Mouse (Mus musculus) left cerebral cortex, adult 2 months (tissue): ENCODE results near the gene Fbxl13. TPM values are rescaled to one million over a fixed set of nuclear protein-coding genes. Genes with fewer than 3 reads are reported as not detected.

Source experiments
- DNase-seq, 2 experiments: peaks; one replicate each; pipeline ENCODE4 v3.0.0; 2021 to 2022; ENCODE audit warnings: low spot score in 2 of 2, mixed read lengths in 1 of 2; ENCODE audit errors: extremely low spot score in 1 of 2
- H3K27ac ChIP-seq: fragments of 200-600 bp; 2 replicates; pipeline ENCODE4 v1.8.1; 2022
- H3K4me3 ChIP-seq: fragments of 200-600 bp; 2 replicates; pipeline ENCODE4 v1.8.1; 2022
- CTCF ChIP-seq: fragments of 200-600 bp; IDR thresholded peaks from 2 replicates; pipeline ENCODE4 v1.8.1; 2022; ENCODE audit warnings: antibody characterized with exemption, mild to moderate bottlenecking, moderate library complexity
- intact Hi-C: fragments of 180-260 bp; cut with DNase I; formaldehyde crosslinking; loops from one replicate; pipeline ENCODE4 v1.15.1; 2025
- total RNA-seq, 2 experiments: library from RNA; stranded (reverse); gene quantifications; 2 replicates each; pipeline ENCODE4 v1.2.3; 2021

Fbxl13 gene
- total RNA-seq, 2 experiments from 2014 or later = 0.18 to 0.19 TPM

DNA sequence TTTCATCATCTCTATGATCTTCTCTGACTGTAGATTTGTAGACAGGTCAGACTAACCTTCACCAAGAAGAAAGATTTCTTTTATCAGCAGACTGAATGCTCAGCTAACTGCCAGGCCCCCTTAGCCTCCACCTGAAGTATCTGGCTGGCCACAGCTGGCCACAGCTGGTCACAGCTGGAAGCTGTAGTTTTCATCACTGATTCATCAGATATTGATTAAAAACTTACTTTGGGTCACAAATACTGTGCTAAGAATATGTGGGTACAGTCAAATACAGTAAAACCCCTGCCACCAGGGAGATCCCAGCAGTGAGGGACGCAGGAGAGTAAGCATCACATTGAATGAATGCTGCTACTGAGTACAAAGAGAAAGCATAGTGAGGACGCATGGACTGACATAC is 113.3 kb downstream of the Fbxl13 start:
- no peak for DNase-seq
- H3K4me3 ChIP-seq = no peak overlapping the region
- TF ChIP-seq CTCF = no peak
- intact Hi-C loops = no loop called here
- no peak overlapping the region for H3K27ac ChIP-seq

DNA sequence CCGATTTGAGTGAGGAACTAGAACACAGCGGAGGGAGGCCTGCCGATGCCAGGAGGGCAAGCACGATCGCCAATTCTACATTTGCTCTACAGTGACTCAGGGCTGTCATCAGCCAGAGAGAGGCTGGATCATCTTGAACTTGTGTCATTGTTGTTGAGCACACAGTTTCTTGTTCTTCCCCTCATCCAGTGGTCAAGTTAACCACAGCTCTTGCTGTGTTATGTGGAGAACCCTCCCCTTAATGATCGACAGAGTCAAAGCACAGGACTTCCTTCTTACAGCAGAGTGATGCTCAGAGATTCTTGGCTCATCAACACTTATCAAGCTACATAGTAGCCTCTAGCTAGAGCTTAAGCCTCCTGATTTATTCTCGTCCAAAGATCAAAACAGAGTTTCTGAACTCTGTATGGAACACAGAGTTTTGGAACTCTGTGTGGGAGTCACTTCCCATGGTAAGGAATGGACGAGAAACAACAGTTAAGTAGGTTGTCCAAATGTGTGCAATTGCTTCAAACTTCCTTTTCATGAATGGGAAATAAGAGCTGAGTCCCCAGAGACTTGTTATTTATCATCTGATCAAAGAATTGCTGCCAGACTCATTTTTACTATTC is 116.2 kb downstream of the Fbxl13 start:
- DNase-seq = no peak
- no peak overlapping the region for H3K4me3 ChIP-seq
- H3K27ac ChIP-seq = no peak overlapping the region
- TF ChIP-seq CTCF = no peak
- intact Hi-C loops = no loop called here

DNA sequence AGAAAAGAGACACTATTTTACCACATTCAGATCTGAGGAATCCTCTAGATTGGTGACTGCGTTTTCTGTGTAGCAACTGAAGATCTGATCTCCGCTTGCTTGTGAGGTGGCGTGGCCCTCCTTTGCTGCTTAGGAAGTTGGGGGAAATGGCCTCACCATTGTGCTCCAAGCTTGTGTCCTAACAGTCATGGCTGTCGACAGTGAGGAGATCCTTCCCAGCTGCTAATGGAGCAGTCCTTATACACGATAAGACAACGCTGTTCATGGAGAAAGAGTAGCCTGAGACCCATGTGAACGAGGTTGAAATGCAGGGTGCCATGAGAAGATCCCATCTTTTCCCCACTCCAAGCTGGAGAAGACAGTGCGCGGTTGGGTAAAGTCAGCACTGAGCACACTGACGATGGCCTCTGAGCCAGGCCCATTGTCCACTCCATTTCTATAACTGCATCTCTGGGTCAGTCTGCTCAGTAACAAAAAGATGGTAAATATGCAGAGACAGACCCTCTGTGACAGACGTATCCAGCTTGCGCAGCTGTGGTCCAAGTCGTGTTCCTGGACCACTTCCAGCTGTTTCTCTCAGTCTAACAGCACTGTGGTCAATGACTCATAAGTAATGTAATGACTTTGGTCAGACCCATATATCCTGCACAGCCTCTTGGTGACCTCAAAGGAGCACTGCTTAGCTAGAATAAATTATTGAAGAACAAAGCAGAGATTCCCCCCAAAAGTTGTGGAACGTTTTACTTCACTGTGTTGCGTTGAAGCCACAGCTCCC is 117.2 kb downstream of the Fbxl13 start:
- Histone ChIP-seq H3K4me3 (no peak overlapping the region), H3K27ac (no peak overlapping the region)
- intact Hi-C loops = no loop called here
- TF ChIP-seq CTCF = no peak
- no peak for DNase-seq

DNA sequence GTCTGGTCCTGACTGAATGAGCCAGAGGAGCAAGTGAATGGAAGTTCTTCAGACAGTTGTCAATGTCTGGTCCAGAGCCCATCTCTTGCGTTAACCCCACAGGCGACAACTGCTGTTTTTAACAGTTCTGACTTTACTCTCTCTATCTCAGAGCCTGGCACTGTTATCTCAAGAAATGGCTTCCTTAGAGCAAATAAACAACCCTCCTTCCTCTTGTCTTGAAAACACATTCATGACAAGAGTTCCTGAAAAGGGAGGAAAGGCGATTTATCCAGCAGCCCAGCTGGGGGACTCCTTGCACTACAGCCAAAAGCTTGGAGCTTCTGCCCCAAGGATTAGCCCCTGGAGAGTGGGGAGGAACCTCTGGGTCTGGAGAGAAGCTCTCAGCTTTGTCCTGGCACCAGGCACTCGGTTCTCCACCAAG is 117.9 kb downstream of the Fbxl13 start:
- TF ChIP-seq CTCF = no peak
- intact Hi-C loops = no loop called here
- no peak overlapping the region for H3K27ac ChIP-seq
- H3K4me3 ChIP-seq = no peak overlapping the region
- no peak for DNase-seq

DNA sequence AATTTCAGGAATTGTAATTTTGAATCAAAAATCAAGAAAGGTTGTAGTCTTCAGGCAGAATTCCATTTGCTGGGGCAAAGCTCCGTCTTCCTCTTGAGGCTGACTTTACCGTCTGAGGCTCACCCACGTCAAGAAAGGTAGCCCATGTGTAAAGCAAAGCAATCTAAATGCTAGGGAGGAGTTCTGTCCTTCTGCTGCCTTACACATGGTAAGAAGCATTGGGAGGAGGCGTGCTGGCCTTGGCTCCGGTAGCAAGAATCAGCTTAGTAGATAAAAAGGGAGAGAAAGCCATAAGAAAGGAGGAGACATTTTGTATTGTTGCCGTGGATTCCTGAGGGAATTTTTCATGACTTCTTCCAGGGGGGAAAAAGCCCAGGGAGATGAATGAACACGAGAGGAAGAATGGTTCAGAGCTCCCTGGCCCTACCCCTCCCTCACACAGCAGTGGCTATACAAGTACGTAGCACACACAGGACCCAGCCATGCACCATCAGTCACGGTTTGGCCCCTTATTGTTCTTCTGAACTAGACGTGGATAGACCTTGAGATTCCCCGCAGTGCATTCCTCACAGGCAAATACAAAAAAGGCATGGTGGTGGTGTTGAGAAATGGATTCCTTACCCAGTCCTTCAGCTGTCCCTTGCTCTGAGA is 118.5 kb downstream of the Fbxl13 start:
- no peak for TF ChIP-seq CTCF
- no peak overlapping the region for H3K27ac ChIP-seq
- no peak for DNase-seq
- H3K4me3 ChIP-seq = no peak overlapping the region
- intact Hi-C loops = no loop called here

DNA sequence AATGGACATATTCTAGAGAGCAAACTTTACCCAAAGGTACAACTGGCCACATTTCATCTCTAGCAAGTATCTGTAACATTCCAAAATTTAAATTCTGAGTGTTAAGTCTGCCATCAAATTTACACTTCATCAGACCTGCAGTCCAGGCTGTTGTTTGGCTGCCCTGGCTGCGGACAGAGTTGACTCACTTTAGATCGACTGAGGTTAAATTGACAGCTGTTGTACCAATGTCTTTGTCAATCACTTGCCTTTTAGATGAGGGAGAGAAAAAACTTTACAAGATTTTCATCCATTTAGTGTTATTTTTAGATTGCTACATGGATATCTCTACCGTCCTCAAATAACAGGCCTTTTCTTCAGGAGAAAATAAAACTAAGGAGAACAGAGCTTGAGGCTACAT is 126.3 kb downstream of the Fbxl13 start:
- DNase-seq = no peak
- no peak overlapping the region for H3K27ac ChIP-seq
- TF ChIP-seq CTCF = no peak
- H3K4me3 ChIP-seq = no peak overlapping the region
- intact Hi-C loops = no loop called here

DNA sequence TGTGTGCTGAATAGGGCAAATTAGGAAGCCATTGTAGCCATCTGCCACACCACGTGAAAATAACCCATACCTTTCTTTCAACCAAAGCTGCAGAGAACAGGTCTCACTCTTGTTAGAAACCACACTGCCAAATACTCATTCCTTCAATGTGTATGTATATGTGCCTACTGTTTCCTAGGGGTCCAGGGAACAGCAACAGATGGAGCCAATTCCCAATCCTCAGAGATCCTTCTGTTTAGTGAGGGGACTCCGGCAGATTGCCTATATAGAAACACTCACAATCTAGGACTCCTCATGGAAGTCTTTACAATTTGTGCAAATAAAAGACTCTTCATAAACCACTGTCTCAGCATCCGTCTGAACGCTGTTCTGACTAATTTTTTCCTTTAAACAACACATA is 127.2 kb downstream of the Fbxl13 start:
- H3K27ac ChIP-seq = no peak overlapping the region
- no peak for TF ChIP-seq CTCF
- no peak for DNase-seq
- H3K4me3 ChIP-seq = no peak overlapping the region
- intact Hi-C loops = no loop called here

DNA sequence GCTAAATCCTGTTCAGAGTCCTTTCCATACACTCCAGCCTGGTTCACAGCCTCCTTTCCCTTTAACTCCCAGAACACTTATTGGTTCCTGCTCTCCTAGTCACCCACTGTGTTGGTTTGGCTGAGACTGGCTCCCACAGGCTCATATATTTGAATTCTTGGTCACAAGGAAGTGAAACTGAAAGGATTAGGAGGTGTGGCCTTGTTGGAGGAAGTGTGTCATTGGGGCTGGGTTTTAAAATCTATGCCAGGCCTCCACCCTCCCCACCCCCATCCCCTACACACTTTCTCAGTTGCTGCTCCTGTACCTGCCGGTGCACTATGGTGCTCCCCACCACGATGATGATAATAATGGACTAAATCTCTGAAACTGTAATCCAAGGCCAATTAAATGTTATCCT is 127.9 kb downstream of the Fbxl13 start:
- DNase-seq = no peak
- Histone ChIP-seq H3K27ac (no peak overlapping the region), H3K4me3 (no peak overlapping the region)
- TF ChIP-seq CTCF = no peak
- intact Hi-C loops = no loop called here

DNA sequence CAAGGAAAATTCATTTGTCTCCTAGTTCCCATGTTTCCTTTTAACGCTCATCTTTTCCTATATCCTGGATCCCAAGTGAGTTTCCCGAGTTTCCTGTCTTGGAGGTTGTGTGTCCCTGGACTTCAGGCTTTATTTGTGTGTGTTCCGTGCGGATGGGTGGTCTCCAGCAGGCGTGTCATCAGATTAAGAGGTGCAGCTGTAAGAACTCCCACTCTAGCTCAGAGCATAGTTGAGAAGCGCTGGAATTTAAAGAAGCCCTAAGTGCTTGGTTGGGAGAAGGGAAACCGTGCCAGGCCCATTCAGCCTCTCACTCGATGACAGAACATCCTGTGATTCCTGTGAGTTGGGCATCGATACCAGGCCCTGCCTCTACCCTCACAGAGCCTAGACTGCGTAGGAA is 132.1 kb downstream of the Fbxl13 start:
- no peak for DNase-seq
- intact Hi-C loops = no loop called here
- no peak overlapping the region for H3K27ac ChIP-seq
- H3K4me3 ChIP-seq = no peak overlapping the region
- no peak for TF ChIP-seq CTCF

DNA sequence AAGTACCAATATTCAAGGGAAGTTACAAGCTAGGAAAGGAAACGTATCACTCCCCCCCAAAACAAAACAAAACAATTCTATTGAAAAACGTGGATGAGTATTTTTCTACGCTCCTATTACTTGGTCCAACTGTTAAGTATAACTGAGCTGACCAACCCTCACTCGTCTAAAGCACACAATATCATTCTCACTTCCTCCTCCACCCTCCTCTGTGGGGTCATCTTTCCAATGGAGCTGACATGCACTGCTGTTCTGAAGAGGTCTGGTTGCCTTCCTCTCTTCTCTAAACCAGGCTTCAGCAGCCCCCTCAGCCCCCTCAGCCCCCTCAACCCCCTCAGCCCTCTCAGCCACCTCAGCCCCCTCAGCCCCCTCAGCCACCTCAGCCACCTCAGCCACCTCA is 135.6 kb downstream of the Fbxl13 start:
- Histone ChIP-seq H3K4me3 (no peak overlapping the region), H3K27ac (no peak overlapping the region)
- no peak for DNase-seq
- TF ChIP-seq CTCF = no peak
- intact Hi-C loops = no loop called here

DNA sequence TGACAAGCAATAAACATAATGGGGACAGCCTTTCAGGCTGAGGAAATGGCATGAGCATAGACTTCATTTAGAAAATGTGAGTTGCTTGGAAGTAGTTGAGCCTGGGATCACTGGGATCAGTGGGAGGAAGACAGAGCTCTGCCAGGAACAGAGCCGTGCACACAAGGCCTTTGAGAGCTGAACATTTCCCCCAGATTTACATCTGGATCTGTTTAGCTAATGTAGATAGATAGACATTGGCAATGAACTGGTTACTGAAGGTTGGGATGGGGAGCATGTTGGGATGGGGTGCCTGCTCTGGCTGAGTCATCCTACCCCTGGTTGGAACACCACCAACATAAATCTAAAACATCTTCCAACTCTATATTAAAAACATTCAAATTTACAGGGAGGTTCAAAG is 138.5 kb downstream of the Fbxl13 start:
- H3K27ac ChIP-seq = no peak overlapping the region
- DNase-seq = no peak
- intact Hi-C loops = no loop called here
- no peak overlapping the region for H3K4me3 ChIP-seq
- TF ChIP-seq CTCF = no peak

DNA sequence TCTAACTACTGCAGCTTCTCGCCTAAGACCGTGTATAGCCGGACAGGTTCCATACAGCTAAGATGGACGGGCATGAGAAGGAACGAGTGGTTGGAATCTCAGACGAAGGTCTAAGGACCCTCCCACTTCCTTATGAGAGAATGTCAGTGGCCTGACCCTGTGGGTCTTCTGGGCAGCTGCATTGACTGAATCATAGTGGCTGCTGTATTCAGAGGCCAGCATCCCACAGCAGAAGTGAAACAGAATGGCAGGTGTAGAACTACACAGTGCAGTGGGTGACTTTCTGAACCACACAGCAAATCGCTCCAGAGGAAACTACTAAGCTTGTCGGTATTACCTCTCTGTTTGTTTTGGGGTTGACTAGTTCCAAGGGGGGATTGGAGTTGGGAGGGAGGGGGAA is 140.3 kb downstream of the Fbxl13 start:
- no peak overlapping the region for H3K27ac ChIP-seq
- intact Hi-C loops = no loop called here
- no peak for DNase-seq
- H3K4me3 ChIP-seq = no peak overlapping the region
- TF ChIP-seq CTCF = no peak
